Mouse (Mus musculus) G1E-ER4 (cell line): ENCODE data around the gene Rmi1. TPM values are rescaled to one million over a fixed set of nuclear protein-coding genes. Genes with fewer than 3 reads are reported as not detected.

Source experiments
- GATA1 ChIP-seq: IDR thresholded peaks from one replicate; pipeline ENCODE4 v1.8.0; 2012; ENCODE audit warnings: low read length, inconsistent platforms
- polyA plus RNA-seq: library from polyadenylated mRNA; stranded (reverse); fragments of >175 nt; gene quantifications from 2 replicates; pipeline ENCODE4 v1.2.3, GENCODE M21; 2012

Rmi1 gene
- polyA plus RNA-seq = 32.2 and 36.9 TPM in 2 replicates

DNA sequence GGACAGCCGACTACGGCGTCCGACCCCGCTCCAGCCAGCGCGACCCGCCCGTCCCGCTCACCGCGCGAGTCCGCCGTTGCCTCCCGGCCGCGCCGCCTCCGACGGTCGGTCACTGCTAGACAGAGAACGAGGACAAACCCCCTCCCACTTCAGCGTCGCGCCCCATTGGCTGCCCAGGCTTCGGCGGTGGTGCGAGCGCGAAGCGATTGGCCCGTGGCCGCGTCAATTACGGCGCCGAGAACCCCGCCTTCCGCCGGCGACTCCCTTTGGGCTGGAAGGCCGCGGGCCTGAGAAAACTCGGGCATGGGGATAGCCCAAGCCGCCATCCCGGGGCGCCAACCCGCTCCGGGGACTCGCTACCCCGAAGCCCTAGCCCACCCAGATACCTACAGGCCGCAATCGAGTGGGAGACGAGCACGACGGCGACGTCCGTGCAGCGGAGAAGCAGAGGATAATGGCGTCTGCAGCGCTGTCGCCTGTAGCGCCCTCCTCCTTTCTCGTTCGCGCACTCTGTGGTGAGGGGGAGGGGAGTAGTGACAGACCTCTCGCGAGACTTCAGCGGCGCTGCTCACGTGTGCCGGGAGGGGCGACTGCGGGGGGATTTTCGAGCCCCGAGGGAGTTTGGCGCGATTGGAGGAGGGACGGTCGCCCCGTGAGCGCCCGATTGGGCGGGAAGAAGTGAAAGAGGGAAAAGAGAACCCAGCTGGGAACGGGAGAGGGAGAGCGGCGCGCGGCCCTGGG, at the start of gene Rmi1:
Rmi1 (plus strand) TSS at position 246 of the 741 bp plus-strand sequence.
- no peak for TF ChIP-seq GATA1

DNA sequence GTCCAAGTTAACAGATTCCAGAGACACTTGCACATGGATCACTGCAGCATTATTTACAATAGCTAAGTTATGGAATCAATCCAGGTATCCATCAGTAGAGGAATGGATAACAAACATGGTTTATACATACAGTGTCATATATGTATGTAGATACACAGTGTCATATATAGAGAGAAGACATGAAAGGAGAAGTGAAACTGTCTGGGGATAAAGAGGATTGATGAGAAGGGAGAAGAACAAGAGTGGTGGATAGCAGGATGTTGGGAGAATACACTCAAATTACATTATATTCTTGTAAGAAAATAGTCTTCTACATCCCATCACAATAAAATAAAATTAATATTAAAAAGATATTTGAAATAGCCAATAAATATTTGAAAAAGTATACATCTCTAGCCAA, 49.1 kb upstream of the Rmi1 start:
- TF ChIP-seq GATA1 = no peak

DNA sequence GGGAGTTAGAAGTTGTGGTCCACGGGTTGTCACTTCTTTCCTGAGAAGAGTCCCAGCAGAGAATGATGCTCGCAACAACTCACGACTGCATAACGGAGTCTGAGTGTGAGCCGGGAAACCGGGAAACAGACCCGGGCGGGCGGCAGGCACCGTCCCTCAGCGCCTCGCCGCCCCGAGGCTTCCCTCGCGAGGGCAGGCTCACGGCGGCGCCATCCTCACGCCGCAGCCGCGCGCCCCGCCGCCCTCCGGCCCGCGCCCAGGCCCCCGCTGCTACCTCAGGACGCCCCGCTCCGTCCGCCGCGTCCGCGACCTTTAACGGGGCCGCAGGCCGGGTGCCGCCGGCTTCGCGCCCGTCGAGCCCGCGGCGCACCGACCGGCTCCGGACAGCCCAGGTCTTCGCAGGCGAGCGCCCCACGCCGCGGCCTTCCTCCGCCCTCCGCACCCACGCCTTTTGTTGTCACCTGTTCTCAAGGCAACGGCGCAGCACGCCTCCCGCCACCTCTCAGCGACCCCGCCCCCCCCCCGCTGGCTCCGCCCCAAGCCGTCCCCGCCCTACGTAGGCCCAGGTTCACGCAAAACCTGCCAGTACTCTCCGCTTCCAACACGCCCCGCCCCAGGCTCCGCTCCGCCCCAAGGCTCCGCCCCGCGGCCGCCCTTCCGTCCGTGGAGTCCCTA, 43.3 kb upstream of the Rmi1 start, which contains the start of gene Kif27:
Kif27 (minus strand) TSS at position 494 of the 675 bp plus-strand sequence.
- no peak for TF ChIP-seq GATA1

DNA sequence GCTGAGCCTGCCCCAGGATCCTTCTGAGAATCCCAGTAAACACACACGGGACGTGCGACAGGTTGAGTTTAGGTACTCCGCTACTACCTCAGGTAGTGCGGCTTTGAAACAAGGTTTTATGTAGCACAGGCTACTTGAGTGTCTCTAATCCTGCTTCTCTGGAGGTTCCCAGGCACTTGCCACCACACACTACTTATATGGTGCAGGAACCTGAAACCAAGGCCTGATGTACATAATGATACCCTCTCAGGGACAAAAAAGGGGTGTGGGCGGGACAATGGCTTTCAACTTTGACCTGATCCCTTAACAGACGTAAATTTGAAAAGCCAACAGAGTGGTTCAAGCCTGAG, 42.8 kb upstream of the Rmi1 start:
- no peak for TF ChIP-seq GATA1

DNA sequence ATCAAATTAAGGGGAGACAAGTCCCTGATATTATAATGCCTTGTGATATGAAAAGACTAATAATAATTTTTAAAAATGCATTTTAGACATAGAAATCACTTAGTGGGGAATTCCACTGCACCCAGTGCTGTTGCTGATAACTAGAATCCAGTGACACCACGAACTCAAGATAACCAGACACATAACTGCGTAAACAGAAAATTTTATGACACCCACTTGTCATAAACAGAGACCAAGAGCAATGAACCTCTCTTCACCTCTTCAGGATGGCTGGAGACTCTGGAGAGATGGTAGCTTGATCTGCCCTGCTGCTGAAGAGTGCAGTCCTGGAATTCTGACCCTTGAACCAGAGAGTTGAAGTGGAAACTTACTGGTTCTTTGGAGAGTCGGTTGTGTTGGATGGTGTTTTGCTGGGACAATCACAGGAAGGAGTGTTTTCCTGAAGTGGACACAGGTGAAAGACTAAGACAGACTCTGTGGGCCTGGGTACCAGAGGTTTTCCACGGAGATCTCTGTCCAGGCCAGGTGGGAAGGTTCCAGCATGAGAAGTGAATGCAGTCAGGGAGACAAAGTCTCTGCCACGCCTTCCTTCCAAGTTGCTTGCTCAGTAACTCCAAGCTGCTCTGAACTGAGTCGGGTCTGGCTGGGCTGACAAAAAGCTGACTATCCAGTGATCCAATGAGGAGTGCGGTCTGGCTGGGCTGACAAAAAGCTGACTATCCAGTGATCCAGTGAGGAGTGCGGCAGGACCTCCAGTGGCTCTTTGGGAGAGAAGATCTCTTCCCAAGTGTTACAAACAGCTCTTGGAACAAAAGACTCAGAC, 37.5 kb upstream of the Rmi1 start:
- TF ChIP-seq GATA1 = no peak

DNA sequence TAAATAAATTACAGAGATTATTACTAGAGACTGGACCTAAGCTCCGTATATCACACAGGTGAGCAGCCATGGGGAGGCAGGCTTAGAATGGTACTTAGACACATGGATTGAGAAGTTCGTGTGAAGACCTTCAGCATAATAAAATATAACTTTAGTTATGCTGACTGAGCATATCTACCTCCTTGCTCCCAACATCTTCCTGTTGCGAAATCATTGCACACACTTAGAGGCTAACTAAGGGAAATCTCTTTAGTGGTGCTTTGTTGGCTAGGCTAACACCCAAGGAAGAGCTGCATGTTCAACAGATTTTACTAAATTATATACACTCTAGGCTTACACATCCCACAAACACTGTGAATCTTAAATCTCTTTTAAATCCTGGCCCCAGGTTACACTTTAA, 35.7 kb upstream of the Rmi1 start:
- TF ChIP-seq GATA1 = no peak

DNA sequence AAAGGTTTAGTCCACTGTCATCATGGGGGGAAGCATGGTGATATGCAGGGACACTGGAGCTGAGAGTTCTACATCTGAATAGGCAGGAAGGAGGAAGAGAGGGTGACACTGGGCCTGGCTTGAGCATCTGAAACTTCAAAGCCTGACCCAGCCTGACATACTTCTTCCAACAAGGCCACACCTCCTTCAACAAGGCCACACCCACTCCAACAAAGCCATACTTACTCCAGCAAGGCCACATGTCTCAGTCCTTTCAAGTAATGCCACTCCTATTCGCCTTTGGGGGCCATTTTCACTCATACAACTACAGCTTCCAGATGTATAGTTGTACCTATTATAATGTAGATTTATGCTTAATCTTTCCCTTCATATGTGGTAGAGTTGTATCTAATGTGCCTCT, 34.4 kb upstream of the Rmi1 start:
- no peak for TF ChIP-seq GATA1

DNA sequence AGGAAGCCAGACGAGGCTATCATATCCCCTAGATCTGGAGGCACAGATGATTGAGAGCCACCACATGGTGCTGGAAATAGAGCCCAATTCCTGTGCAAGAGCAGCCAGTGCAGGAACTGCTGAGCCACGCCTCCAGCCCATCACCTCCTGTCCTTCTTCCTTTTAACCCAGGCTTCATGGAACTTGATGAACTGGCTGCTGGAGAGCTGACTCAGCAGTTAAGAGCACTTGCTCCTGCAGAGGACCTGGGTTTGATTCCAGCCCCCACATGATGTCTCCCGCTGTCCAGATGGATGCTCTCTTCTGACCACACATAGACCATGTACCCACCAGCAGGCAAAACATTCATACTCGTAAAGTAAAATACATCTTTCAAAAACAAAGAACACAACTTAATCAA, 33.2 kb upstream of the Rmi1 start:
- TF ChIP-seq GATA1 = no peak

DNA sequence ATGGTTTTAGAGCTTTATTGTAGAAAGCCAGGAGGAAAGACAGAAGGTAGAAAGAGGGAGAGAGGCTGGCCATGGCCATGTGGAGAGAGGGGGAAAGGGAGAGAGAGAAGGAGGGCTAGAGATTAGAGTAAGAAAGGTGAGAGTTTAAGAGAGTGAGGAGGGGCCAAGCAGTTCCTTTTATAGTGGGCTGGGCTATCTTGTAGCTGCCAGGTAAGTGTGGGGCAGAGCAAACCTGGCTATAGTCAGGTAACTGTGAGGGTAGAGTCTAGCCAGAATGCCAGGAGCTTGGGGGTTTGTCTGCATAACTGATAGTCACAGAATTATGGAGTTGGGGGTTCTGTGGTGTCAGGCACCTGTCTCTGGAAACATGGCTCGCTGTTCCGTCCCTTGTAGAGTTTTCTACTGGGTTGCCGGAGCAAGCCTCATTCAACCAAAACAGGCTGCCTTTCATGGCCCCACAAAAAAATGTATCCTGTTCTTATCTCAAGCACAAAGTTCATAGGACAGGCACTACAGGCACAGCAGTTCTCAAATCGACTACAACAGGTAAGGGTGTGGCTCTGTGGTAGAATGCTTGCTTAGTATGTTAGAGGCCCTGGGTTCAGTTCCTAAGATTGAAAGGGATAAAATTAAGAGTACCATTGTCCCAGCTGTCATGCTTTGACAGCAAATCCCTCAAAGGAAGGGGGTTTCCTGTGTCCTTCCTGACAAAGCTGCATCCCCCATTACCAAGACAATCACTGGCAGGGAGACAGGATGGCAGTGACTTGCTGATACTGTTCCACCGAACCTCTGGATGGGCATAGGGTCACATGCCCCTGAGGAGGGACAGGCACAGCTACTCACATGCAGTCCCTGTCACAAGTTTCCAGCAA, 29.5 kb upstream of the Rmi1 start:
- no peak for TF ChIP-seq GATA1

DNA sequence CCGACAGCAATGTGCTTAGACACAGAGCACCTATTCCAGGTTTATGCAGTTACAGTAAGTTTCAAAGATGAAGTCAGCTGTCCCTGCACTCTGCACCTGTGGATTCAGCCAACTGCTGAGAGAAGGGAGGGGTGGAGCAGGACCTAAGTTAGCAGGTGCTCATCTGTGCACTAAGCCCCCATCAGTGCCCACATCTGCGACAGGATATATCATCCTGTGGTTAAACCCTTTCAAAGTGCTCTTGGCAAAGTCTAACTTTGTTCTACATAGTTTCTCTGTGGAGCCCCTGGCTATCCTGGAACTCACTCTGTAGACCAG, 28.9 kb upstream of the Rmi1 start:
- TF ChIP-seq GATA1 = no peak

DNA sequence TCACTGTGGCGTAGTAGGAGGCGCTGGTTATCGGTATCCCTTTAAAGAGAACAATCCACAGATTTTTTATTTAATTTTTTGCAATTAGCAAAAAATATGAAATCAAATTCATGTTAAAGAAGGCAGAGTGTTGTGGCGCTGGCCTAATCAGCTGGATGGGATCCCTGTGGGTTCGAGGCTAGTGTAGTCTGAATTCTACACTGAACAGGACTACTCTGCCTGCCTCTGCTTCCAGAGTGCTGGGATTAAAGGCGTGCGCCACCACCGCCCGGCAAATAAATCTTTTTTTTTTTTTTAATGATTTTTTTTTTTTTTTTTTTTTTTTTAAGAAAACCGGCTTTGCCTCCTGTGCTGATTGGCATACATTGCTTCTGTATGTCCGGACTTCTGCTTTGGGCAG, 17.7 kb upstream of the Rmi1 start:
- no peak for TF ChIP-seq GATA1

DNA sequence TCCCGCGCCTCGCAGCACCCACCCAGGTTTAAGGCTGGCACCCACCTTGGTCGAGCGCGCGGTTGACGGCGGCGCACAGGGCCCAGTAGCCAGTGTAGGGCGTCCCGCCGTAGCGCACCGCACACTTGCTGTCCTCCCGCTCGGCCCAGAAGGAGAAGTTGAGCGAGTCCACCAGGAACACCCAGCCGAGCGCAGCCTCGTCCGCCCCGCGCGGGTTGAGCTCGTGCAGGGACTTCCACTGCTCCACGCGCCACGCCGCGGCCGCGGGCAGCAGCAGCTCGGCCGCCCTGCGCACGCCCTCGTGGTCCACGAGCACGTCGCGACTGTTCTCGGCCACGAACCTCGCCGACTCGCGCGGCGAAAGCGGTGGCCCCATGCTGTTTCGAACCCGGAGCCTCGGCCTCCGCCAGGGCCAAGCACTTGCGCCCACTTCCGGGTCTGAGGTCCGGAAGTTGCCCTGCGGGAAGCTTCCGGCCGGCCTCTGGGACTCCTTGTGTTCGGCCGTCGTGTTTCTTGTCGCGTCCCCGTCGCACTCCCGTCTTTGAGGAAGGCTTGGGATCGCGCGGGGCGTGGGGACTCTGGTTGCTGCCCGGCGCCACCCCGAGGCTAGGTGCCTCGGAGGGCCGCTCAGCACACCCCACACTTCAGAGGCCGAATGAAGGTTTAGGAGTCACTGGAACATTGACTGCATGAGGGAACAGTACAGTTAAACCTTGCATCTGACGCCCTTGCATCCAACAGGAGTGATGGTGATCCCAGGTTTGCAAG, 17.1 kb upstream of the Rmi1 start, which contains the start of gene 2210016F16Rik:
2210016F16Rik (minus strand) TSS at position 447 of the 768 bp plus-strand sequence.
- no peak for TF ChIP-seq GATA1

DNA sequence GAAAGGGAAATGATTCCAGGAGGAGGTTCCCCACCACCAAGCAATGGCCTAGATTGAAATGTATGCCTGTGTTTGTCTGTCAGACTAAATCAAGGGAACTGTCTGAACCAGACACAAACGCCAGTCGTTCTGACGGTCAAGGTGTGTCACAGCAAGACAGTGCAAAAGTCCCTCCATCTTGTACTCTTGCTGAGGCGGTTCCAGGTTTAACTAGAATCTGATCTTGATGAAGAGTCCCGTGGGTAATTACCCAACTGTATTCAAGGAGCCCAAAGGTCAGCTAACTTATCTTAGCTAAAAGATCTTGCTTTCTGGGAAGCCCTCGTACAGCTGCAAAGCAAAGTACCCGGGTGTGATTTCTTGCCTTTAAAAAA, 16.5 kb upstream of the Rmi1 start:
- no peak for TF ChIP-seq GATA1

DNA sequence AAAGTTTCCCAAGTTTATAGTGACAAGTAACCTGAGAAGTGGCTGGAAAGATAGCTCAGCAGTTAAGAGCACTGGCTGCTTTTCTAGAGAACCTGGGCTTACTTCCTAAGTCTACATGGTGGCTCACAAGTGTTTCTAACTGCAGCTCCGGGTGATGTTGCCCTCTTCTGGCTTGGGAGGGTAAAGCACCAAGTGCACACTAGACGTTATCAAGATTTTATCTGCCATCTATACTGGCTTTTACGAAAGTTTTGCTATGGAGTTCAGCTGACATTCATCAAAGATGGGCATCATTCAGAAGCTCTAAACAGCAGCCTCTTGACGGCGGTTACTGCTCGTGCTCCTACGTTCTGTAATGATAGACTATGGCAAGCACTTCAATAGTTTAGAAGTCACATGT, 14.1 kb upstream of the Rmi1 start:
- TF ChIP-seq GATA1 = no peak

DNA sequence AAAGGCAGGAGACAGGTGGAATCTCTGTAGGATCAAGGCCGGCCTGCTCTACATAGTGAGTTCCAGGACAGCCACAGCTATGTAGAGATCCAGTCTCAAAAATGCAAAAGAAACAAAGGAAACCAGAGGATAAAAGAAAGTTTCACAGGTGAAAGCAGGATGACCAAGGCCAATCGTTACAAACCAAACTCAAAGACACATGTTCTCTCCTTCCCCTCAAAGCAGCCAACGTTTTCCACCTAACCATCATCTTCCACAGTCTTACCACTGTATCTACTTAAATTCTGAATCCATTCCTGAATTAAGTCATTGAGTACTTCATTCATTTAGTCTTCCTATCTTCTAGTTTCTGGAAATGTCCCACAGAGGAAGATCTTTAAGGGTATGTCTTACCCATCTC, 13.7 kb upstream of the Rmi1 start:
- TF ChIP-seq GATA1 = no peak
